Mouse (Mus musculus): Measurements from ENCODE around the gene U90926.

Gene U90926

DNA sequence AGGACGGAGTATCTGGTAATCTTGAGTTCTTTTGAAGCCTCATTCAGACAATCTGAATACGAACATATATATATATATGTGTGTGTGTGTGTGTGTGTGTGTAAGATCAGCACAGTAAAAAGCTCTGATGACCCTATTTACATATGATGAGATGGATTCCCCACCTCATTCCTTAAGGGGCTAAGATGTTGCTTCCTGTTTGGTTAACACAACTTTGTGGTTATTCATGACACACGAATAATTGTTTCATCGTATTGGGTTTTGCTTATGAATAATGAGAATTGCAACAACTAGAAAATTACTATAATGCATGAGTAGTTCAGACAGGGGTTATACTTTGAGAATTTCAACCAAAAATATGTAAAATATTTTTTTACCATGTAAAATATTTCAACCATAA, at the start of gene U90926:
U90926 (minus strand) TSS at position 101 of the 400 bp plus-strand sequence.
- no peak for DNase-seq (ENCODE audit: low spot score in 2 of 2)

DNA sequence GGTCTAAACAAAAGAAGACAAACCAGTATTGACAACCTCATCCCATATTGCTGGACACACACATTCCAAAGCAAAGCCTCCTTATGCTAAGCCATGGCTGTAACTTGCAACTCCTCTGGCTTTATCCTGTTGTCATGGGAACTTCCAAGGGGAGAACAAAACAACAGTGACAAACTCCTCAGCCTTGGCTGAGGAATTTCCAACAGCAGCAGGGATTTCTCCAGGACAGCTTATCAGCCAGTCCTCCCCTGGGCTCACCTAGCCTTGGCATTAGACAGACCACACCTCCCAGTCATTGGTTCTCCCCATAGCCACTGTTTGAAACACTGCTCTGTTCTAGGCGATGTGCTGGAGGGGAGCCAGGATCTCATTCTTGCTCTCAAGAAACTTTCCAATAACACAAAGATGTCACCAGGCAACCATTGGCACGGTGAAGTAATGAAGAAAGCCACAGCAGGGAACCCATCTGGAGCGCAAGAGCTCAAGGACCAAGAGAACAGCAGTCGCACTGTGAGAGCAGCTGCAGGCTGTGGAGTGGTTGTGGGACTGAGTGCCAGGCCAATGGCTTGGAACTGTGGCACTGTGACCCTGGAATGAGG, 48.7 kb upstream of the U90926 start:
- DNase-seq (ENCODE audit: low spot score in 2 of 2): no peak

DNA sequence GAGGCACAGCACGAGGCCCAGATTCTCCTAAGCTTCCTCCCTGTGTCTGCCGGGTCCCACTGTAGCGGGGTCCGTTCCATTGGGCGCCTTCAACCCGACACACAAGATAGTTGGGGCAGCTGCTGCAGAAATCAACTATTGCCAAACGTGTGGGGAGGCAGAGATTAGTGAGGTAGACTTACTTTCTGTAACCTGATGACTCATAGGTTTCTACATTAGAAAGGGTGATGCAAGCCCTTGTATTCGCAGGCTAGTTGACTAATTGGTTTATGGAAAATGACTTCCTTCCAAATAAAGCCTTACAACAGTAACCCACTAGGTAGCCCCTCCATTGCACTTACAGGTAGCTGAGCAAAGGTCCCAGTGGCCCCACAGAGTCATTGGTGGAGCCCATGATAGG, 47.4 kb upstream of the U90926 start:
- no peak for DNase-seq (ENCODE audit: low spot score in 2 of 2)

DNA sequence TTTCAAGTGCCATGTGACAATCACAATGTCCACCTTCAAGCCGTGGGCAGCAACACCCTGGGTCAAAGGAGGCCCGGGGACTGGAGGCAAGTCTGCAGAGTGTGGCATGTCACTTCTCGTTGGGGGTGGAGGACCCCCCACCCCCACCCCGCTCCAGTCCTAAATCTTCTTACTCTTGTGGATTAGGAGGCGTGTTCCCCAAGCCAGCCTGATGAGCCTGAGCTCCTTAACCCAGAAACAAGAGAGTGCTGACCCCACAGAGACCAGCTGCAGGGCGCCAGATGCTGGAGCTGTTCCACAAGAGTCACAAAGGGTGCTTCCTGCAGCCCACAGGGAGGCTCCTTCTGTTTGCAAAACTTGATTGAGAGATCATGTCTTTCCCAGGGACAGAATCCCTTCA, 41.0 kb upstream of the U90926 start, which contains the start of gene Ppef2:
Ppef2 (minus strand) TSS at position 61 of the 400 bp plus-strand sequence.
- DNase-seq (ENCODE audit: low spot score in 2 of 2): no peak

DNA sequence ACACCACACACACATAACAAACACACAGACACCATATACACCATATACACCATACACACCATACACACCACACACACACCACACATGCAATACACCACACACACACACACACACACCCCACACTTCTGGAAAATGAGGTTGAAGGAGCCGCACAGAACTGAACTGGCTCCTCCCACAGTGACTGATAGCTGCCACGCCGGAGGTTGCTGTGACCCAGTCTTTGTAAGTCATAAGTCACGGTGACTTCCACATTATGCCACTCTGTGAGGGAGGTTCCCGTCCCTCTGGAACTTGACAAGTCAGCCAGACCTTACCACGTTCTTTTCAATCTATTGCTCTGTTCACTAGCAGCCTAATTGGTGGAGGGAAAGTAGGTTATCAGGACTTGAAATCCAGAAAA, 39.3 kb upstream of the U90926 start:
- no peak for DNase-seq (ENCODE audit: low spot score in 2 of 2)

DNA sequence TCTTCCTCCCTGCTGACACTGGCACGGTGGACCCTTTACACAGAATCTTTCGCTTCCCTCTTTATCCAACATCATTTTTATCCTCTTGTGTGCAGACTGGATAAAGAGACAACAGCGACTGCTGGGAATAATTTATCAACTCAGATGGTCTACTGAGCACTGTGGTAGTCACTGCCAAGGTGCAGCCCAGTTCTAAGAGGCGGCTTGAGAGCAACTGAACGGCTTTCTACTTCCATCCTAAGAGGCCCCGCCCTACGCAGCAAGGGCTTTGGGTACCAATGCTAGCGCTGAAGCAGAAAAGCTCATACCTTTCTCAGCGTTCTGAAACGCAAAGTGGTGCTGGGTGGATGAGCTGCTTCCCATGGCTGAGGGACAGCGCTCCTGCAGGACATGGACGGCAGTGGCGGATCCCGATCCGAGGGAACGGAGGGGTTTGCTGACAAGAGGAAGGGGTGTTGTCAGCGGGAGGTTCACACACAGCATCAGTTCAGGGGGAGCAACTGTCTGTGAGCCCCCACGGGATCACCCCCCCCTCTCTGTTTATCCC, 37.7 kb upstream of the U90926 start:
- no peak for DNase-seq (ENCODE audit: low spot score in 2 of 2)

DNA sequence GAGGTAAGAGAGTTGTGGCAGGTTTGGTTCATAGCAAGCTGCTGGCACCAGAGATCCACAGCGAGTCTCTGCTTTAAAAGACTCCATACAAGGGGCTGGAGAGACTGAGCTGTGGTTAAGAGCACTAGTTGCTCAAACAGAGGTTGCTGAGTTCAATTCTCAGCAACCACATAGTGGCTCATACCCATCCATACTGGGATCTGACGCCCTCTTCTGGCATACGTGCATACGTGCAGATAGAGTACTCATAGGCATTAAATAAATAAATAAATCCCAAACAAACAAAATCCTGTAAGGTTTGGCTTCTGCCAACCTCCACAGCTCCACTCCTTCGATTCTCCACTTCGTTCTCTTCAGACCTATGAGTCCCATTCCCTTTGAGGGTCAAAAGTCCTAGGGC, 36.8 kb upstream of the U90926 start:
- DNase-seq (ENCODE audit: low spot score in 2 of 2): no peak

DNA sequence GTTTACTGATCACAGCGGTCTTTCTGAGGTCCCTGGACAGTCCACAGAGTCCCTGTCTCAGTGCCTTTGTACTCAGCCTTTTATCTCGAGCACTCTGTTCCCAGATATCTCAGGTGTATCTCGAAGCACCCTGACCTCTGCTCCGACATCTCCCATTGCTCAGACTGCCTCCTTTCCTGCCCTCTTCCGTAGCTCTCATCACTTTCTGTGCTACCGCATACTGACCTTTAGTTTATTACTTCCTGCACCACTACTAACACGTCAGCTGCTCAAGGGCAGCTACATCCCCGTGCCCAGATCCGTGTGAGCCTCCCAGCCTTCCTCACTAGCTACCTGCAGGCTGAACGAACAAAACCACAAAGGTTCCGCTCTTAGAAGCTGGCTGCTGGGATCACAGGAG, 33.4 kb upstream of the U90926 start:
- DNase-seq (ENCODE audit: low spot score in 2 of 2): no peak

DNA sequence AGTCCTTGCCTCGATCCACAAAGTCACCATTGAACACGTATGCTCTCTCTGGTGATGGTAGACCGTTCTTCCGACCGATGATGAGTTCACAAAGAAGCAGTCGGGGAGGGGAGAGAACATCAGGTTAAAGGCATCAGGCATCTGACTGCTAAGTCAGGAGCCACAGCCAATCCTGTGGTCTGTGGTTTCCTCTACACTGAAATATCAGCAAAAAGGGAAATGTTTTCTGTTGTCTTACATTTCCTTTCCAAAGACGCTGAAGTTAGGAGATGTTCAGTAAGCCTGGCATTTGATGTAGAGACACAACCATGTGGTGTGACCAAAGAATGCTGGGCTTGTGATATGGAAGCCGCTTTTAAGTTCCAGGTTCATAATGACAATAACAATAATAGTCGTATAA, 30.3 kb upstream of the U90926 start:
- peak; percentile 29 to 57 for DNase-seq (ENCODE audit: low spot score in 2 of 2)

DNA sequence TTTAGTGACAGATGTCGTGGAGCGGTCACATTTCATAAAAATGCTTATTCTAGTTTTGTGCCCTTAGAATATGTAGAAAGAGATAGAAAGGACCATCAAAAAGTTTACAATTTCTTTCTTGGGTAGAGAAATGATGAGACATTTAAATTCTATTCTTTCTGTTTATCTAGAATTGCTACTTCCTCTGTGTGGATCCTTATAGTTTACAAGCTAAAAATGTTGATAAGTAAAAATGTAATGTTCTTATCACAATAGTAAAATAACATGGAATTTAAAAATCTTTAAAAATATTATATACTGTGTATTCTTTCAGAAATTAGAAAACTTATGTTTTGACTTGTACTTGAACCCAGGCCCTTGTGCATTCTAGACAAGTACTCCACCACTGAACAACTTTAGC, 29.7 kb upstream of the U90926 start:
- no peak for DNase-seq (ENCODE audit: low spot score in 2 of 2)

DNA sequence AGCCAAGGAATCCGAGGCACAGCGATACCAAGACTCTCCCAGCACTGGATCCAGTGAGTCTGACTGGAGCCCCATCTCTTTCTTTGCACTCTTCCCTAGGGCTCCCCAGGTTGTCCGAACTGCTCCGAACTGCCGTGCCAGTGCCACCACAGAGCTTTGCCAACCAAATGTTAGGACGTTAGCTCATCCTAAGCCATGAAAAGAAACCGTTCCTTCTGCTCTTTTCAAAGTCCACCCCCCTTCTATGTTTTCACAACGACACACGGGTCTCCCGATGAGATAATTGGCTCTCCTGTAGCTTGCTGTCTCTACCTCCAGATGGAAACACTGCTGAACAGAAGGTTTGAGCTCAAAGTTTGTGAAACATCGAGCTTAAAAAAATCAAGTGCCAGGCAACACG, 25.6 kb upstream of the U90926 start:
- DNase-seq (ENCODE audit: low spot score in 2 of 2): no peak

DNA sequence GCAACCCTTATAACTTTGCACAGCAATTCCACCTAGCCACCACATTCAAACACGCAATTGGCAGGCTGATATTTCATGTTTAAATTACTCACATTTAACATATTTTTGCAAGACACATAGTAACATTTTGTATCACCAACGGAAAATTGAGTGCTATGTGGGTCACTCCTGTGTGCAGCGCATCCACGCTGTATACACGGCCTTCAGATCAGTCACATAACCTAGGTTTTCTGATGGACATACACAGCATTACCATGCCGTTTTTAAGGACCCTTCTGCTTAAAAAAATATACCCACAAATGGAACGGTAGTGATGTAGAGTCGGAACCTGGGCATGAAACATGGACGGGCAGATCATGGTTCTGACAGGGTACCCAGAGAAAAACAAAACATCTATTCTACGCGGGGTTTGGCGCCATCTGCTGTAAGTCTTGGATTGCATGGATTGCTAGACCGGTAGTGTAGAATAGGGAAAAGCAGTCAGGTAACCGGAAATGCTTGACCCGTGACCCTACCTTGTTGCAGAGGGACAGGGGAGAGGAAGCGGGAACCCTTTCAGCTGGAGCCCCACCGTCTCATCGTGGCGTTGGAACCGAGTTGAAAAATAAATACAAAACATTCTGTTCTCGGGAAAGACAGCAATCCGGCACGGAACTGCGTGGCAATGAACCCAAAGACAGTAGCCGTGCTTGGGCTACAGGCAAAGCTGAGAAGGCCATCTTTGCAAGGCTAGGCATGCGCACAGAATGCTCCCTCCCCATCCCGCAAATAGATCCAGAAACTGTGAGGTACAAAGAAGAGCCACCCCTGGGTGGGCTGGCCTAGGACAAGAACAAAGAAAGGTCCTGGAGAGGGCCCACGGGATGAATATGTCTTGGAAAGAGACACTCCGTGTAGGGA, 24.4 kb upstream of the U90926 start:
- DNase-seq (ENCODE audit: low spot score in 2 of 2): peak in 1 of 2 experiments; percentile 55

DNA sequence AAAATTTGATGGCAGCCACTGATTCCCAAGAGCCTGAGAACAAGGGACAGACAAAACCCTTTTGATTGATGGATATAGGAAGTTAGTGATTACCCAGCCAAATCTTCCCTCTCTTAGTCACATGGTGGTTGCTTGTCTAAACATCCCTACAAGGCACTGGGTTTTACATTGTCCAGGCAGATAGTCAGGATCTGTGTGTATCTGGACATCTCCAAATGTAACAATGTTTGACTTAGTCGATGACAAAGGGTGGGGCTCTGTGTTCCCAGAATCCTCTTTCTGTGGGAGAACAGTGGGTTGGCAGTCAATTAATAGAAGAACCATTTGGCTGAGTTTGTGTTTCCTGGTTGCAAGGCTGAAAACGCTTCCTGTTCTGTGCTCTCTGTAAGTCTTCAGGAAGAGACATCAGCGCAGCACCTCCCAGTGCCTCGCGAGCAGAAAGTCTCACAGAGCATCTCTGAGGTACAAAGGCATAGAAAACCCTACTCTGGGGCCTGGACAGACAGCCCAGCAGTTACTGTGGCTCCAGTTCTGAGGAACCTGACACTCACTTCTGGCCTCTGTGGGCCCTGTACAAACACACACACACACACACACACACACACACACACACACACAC, 19.8 kb upstream of the U90926 start:
- DNase-seq (ENCODE audit: low spot score in 2 of 2): no peak

DNA sequence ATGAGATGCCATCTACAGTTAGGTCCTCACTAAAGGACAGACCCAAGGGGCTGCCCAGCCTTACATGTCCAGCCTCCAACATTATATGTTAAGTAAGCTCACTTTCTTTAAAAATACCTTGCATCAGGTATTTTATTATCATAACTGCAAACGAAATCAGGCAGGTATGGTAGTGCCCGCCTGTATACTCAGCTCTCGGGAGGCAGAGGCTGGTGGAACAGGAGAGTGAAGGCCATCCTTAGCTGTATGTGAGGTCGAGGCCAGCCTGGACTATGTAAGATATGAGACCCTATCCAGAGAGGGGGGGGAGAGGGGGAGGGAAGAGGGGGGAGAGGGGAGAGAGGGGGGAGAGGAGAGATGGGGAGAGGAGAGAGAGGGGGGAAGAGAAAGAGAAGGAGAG, 18.2 kb upstream of the U90926 start:
- DNase-seq (ENCODE audit: low spot score in 2 of 2): no peak

DNA sequence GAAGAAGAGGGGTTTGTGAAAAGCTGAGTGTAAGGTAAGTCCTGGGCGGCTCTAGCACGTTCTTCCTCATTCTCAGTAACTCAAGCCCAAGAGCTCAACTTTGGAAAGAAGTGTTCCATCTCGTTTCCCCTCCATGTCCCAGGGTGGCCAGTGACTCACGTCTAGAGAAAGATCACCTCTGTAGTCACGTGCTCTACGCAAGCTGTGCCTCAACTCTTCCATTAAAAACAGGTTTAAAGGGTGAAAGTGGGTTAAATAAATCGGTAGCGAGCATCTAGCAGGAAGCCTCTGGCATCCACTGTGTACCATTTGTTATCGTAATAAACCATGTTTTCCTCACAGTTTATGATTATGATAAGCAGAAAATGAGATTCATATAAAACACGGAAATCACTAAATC, 16.6 kb upstream of the U90926 start:
- no peak for DNase-seq (ENCODE audit: low spot score in 2 of 2)

DNA sequence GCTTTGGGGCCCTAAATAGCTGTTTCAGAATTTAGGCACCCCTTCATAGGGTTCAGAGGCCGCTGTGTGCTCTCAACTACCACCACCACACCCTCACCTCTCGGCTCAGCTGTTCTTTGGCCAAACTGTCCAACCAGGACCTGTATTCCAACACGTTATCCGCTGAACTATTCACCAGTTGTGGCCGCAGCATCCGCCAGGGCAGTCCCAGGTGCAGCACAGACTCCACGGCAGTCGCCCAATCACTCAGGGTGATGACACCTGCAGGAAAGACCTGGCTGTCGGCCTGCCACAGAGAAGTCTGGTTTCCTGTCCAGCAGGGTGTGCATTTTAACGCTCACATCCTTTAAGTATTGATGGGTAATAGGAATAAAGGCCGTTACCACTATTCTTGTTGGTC, 15.1 kb upstream of the U90926 start:
- DNase-seq (ENCODE audit: low spot score in 2 of 2): no peak

DNA sequence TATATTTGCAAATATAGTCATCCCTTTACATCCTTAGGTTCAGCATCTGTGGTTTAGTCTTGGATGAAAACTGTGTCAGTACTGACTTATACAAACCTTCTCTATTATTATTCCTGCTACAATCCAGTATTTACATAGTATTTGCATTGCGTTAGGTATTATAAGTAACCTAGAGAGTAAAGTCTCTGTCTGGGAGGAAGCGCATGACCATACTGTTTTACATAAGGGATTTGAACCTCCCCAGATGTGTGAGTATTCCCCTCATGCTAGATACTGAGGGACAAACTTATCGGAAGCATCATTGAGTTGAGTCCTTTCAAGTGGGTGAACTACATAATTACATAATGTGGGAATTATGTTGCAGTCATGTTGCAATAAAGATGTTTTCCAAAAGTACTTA, 14.3 kb upstream of the U90926 start:
- DNase-seq (ENCODE audit: low spot score in 2 of 2): no peak

DNA sequence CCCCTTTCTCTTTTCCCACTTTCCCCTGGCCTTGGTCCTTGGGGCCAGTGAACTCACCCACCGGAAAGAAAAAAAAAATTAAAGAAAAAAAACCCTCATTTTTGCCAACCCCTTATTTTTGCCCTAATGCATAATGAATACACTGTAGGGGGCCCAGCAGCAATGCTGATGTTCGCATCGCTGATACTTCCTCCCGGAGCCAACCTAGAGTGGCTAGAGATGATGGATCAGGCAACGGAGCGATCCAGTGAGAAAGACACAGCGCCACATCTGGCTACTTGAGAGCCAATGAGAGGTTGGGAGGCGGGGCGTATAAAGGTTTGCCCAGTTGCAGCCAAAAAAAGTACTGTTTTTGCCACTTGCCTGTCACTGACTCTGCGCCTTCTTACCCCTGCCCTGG, 13.6 kb upstream of the U90926 start:
- no peak for DNase-seq (ENCODE audit: low spot score in 2 of 2)

DNA sequence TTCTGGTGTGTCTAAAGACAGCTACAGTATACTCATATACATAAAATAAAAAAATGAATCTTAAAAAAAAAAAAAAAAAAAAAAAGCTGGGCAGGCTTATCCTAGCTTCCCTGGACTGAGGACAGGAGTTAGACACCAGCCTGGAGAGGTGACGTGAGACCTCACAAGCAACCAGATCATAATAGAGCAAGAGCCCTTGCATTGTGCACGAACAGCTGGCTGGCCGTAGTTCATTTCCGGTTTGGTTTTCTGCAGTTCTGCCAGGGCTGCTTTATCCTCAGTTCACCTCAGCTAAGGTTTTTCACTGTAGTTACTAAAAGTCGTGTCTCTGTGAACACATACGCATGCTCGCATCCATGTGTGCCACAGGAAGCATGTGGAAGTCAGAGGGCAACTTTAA, 12.6 kb upstream of the U90926 start:
- no peak for DNase-seq (ENCODE audit: low spot score in 2 of 2)

DNA sequence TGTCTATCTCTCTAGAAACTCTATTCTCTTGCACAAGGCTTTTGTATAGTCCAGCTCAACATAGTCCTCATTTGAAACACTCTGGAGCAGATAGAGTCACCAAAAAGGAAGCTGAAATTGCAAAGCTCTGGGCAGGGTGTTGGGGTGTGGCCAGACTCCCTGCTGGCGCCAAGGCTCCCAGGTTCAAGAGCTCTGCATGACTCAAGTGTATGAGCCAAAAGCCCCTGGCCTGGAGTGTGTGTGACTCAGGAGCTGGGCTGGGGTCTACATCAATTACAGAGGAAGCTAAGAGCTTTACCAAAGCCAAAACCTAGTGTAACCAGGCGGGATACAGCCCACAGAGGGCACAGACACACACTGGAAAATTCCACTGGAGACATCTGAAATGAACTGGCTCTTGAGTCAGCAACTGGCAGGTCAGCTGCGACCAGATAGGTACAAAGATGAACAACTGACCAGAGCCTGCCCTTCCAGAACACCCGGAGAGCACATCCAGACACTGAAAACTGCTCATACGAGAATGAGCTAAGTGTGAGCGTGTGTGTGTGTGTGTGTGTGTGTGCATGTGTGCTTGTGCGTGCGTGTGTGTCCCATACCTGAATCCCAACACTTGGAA, 5.2 kb upstream of the U90926 start:
- DNase-seq (ENCODE audit: low spot score in 2 of 2): no peak

DNA sequence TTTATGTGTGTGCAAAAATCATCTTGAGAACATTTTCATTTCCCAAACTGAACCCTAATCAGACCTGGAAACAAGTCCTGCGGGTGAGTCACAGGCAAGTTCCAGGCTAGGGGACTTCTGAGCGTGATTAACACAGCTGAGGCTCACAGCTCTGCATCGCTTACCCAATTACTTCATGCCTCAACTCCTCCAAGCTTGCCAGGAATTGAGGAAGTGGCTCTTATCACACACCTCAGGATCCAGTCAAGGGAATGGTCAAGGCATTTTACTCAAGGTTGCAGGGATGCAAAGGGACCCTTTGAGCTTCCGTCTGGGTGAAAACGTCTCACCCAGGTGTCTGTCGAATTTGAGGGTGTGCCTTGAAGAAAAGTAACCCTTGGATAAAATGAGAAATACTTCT, 4.6 kb upstream of the U90926 start:
- no peak for DNase-seq (ENCODE audit: low spot score in 2 of 2)
